8 mouse cellular contexts compared by ENCODE assay signal in genomic region chr2:170205591-170206441, GRCm38 (mm10). TPM values are rescaled to one million over a fixed set of nuclear protein-coding genes. Genes with fewer than 3 reads are reported as not detected.
DNase-seq lines count a peak whose midpoint lies in the region; ATAC-seq lines count a peak whose summit lies in the region.

No protein-coding gene starts in this region.

- H3K36me3 ChIP-seq in liver, embryonic 11.5 days (ENCODE audit: control insufficient read depth, insufficient read depth, low read length), result no peaks in the 10 kb centered on the region
- H3K36me3 ChIP-seq in neural tube, embryonic 12.5 days, result no peaks in the 10 kb centered on the region

- H3K27ac ChIP-seq in liver, embryonic 11.5 days (ENCODE audit: low read depth, low read length), result peak overlapping the region; percentile 85
- no peak overlapping the region for H3K27ac ChIP-seq in neural tube, embryonic 12.5 days

- H3K4me2 ChIP-seq in liver, embryonic 11.5 days, result peak overlapping the region; percentile 82
- peak overlapping the region; percentile 58 for H3K4me2 ChIP-seq in neural tube, embryonic 12.5 days (replicated peaks)

- peak overlapping the region; percentile 51 for H3K4me3 ChIP-seq in liver, embryonic 11.5 days (ENCODE audit: low read depth, low read length)
- peak overlapping the region; percentile 19 for H3K4me3 ChIP-seq in neural tube, embryonic 12.5 days

- peak; percentile 97 for DNase-seq in heart, adult 11 months
- no peak for DNase-seq in heart, postnatal 25 days (ENCODE audit: low spot score)
- peak; percentile 70 for DNase-seq in embryo, embryonic 10.5 days (ENCODE audit: low spot score)
- DNase-seq in liver, embryonic 11.5 days (ENCODE audit: low spot score), result peak; percentile 68
- DNase-seq in testis, postnatal 10 days (ENCODE audit: low spot score), result no peak
- no peak for DNase-seq in layer of hippocampus, adult 9-10 months (ENCODE audit: low spot score)

- 0% methylated on average over 17 of the region's 17 CpGs for WGBS in liver, embryonic 11.5 days
- 1% methylated on average over 17 of the region's 17 CpGs for WGBS in neural tube, embryonic 12.5 days

- H3K4me1 ChIP-seq in liver, embryonic 11.5 days (replicated peaks; ENCODE audit: control insufficient read depth, insufficient read depth, low read length), result peaks cover 20% of the 10 kb centered on the region
- H3K4me1 ChIP-seq in neural tube, embryonic 12.5 days, result peaks cover 18% of the 10 kb centered on the region

- peak overlapping the region; percentile 67 for H3K9ac ChIP-seq in liver, embryonic 11.5 days (ENCODE audit: low read depth, low read length)
- H3K9ac ChIP-seq in neural tube, embryonic 12.5 days, result peak overlapping the region; percentile 13; the same call in 1 of the 2 replicates

- no peaks in the 10 kb centered on the region for H3K9me3 ChIP-seq in liver, embryonic 11.5 days (ENCODE audit: control insufficient read depth, low read length)
- H3K9me3 ChIP-seq in neural tube, embryonic 12.5 days, result no peaks in the 10 kb centered on the region

- peak; percentile 19 to 46; a peak in 1 of 4 replicates for ATAC-seq in hematopoietic stem cell, adult 5-6 weeks (replicated peaks in 1 of 2; ENCODE audit: insufficient read depth in 1 of 2, low FRiP score in 2 of 2, low TSS enrichment in 1 of 2, low read depth in 1 of 2, poor library complexity in 2 of 2, severe bottlenecking in 2 of 2)
- ATAC-seq in liver, embryonic 11.5 days (replicated peaks; ENCODE audit: low FRiP score), result peak; percentile 62
- peak; percentile 25; the same call in 1 of the 2 replicates for ATAC-seq in neural tube, embryonic 12.5 days (ENCODE audit: low FRiP score, low read depth)

- intact Hi-C loops in heart, postnatal 25 days (cut with DNase I), result no loop called here

- H3K27me3 ChIP-seq in liver, embryonic 11.5 days (replicated peaks; ENCODE audit: control insufficient read depth, insufficient read depth, low read length), result no peaks in the 10 kb centered on the region
- H3K27me3 ChIP-seq in neural tube, embryonic 12.5 days (replicated peaks), result no peaks in the 10 kb centered on the region

RNA-seq across cellular contexts. Expression of gene Zfp217, which starts 57.9 kb away (rescaled TPM):
- total RNA-seq in heart, postnatal 25 days (2021), result 10 to 100 TPM in 1 of 2 experiments, 1 to 10 TPM in 1; 9.6 to 13.0 TPM
- total RNA-seq in hematopoietic stem cell, adult 5-6 weeks (2017), result 35.4 and 39.5 TPM in 2 replicates
- 5.1 and 5.4 TPM in 2 replicates for polyA plus RNA-seq in liver, embryonic 11.5 days (2014; fragmentation: Nextera tagmentation; extraction: Ambion mirVana)
- polyA plus RNA-seq in neural tube, embryonic 12.5 days (2016; fragmentation: Nextera tagmentation; extraction: Ambion mirVana), result 2.3 and 2.5 TPM in 2 replicates

Comparison
In these comparisons a context has a peak if more than half of its experiments do, and no peak if none do; other contexts are left out.
1. DNase-seq: peak in heart, adult 11 months (single experiment), embryo, embryonic 10.5 days (single experiment) and liver, embryonic 11.5 days (single experiment); none in heart, postnatal 25 days (single experiment), testis, postnatal 10 days (single experiment) and layer of hippocampus, adult 9-10 months (single experiment).
2. Peak in every context shown above with its lines, with median percentiles within 50 percentile points of each other: ATAC-seq.